Mouse (Mus musculus) cerebellum, postnatal 25 days (tissue): ENCODE results near the gene Themis2.
"Not testable (repeated sequence)": the region's sequence is repeated elsewhere in the genome, so short reads cannot be mapped to it uniquely, and the experiment has no call there.

Source experiments
- DNase-seq, 2 experiments: peaks; one replicate each; pipeline ENCODE4 v3.0.0; 2021; ENCODE audit warnings: mixed read lengths in 2 of 2

Gene Themis2

GRCm38 (mm10) chr4:132749258-132749982 is 46.8 kb downstream of the Themis2 start:
- DNase-seq: no peak

- DNase-seq: no peak
Observed at GRCm38 (mm10) chr4:132748778-132749177, 47.4 kb downstream of the Themis2 start.

GRCm38 (mm10) chr4:132747664-132748259 is 48.4 kb downstream of the Themis2 start:
- DNase-seq: no peak

DNA sequence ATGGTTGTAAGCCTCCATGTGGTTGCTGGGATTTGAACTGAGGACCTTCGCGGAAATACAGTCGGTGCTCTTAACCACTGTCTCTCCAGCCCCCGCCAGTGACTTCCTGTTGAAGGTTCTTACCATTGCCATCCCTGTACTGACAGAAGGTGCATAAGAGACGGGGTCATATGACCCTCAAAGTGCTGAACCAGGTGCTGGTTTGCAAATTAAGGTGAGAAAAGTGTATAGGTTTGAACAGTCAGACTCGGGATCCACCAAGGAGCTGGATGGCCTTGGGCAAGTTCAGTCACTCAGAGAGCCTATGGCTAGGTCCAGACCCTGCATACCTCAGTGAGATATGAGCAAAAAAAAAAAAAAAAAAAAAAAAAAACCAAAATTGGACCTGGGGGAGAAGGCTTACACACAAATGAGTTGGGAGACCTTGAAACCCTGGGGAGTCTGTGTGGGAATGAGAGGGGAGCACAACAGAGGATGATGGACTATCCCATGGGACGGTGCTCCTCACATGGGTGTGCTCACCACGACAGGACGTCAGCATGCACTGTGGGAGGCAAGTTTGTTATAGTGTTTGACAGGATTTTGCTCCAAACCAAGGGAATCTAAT is 49.2 kb downstream of the Themis2 start:
- no peak for DNase-seq

DNA sequence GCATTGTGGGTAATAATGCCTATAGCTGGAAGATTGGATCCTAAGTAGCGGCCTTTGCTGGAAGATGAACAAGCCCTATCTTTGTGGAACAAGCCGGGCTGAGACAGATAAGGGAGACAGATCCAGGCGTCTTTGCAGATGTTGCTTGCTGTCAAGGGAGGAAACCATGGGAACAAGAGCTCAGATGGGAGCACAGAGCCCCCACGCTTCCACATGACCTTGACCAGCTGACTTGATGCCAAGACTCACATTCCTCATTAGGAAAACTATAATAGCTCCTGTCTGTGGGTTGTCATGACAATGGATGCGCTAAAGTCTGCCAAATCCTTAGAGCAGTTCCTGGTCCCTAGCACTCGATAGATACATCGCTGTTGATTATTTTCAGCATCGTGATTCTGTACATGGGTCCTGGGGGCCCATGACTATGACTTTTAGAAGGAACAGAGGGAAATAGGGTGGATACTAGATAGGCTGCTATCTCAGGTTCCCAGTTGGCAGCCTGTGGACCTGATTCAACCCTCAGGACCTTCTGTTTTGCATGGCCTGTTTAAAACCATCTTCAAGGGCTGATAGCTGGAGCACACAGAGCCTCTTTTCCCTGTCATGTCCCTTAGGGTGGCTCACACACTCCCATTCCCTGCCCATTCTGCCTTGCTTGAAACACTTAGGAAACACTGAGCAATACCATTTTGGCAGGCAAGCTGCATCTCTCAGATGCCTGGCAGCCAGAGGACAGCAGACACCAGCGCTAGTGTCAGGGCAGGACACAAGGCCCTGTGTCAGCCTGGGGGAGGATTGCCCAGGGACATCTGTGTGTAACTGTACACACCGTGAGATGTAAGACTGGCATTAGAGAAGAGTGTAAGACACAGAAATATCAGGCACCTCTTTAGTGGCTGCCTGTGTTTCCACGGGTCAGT is 51.9 kb downstream of the Themis2 start:
- no peak for DNase-seq

DNA sequence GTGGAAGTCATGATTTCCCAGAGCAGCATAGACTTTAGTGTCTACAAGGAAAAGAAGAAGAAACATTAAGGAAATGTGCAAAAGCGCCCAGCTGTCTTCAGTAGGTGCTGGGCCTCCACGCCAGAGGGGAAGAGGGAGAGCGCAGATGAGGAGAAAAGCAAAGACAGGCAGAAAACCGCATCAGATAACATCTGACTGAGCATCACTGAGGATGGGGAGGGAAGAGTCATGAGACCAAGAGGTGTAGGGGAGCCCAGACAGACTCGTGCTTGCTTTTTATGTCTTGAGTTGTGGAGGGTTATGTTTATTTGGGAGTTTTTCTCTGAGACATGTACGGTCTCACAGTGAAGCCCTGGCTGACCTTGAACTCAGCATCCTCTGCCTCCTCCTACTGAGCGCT is 54.7 kb downstream of the Themis2 start:
- no peak for DNase-seq

GRCm38 (mm10) chr4:132737154-132737553 is 59.0 kb downstream of the Themis2 start:
- not testable (repeated sequence) for DNase-seq

DNA sequence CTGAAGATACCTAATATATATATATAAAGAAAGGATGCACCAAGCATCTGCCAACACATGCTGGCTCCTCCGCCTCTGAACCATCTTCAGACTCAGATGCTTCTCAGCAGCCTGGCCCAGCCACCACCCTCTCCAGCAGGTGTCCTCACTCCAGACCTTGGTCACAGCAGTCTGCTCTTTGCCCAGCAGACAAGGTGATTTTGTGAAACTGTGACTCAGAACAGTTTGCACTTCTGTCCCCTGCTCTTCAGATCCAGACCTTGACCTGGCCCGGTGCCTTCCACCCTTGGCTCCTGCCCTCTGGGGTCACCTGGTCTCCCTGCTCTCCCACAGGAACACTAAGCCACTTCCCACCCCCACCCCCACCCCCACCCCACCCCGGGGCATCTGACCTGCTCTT is 60.3 kb downstream of the Themis2 start:
- DNase-seq: no peak

DNA sequence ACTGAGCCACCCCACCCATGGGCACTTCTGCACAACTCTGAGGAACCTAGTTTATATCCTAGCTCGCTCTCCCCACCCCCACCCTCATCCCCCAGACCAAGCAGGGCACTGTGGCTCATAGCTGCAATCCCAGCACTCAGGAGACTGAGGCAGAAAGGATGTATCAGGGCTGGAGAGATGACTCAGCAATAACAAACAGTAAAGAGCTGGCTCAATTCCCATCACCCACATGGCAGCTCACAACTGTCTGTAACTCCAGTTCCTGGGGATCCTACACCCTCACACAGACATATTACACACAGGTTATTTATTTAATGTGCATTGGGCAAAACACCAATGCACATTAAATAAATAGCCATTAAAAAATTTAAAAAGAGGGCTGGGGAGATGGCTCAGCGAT is 60.8 kb downstream of the Themis2 start:
- DNase-seq: no peak

DNA sequence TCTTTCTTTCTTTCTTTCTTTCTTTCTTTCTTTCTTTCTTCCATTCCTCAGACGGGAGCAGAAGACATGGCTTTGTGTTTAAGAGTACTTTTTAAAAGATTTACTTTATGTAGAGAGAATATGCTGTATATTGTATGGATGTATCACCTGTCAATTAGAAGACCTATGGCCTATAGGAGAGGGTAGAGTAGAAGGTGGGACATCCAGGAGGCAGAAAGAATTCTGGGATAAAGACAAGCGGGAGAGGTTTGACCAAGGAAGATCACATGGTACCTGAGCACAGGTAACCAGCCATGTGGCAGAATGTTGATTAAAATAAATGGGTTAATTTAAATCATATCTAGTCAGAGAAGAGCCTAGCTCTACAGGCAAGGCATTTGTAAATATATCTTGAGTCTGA is 61.4 kb downstream of the Themis2 start:
- DNase-seq: no peak

GRCm38 (mm10) chr4:132733071-132733770 is 63.0 kb downstream of the Themis2 start:
- DNase-seq: no peak

- peak; percentile 80 to 91 for DNase-seq
Observed at GRCm38 (mm10) chr4:132732148-132732684, 64.0 kb downstream of the Themis2 start, which contains the start of gene Xkr8. Gene Xkr8 (minus strand): TSS chr4:132732546.
